Comparison of ENCODE assay signal across 26 mouse cellular contexts in genomic region chr6:120309787-120310186, GRCm38 (mm10). TPM values are rescaled to one million over a fixed set of nuclear protein-coding genes. Genes with fewer than 3 reads are reported as not detected.
DNase-seq lines count a peak whose midpoint lies in the region; ATAC-seq and TF ChIP-seq lines count a peak whose summit lies in the region.
"Had no signal": no experiment of that assay in that cellular context is flagged by ENCODE, and none has a peak within 500 bp of the region (broad histone marks: within the 10 kb centered on the region; RNA-seq: fewer than 3 reads in every experiment).

No protein-coding gene starts in this region.

- H3K27ac ChIP-seq in heart, embryonic 13.5 days (replicated peaks) = peak overlapping the region; percentile 51
- H3K27ac ChIP-seq in intestine, postnatal 0 days (ENCODE audit: low read depth, low read length) = no peak overlapping the region
- H3K27ac ChIP-seq: gastrocnemius, adult 2 months; hindbrain, embryonic 15.5 days; limb, embryonic 13.5 days; liver, embryonic 15.5 days; midbrain, embryonic 10.5 days had no signal

- intact Hi-C loops in left cerebral cortex, postnatal 10 days (cut with DNase I) = no loop called here

- ATAC-seq in heart, embryonic 13.5 days (ENCODE audit: extremely low read depth, insufficient number of reproducible peaks, low FRiP score, low TSS enrichment) = no peak; the same call in 1 of the 2 replicates
- peak; percentile 51; the same call in 1 of the 2 replicates for ATAC-seq in erythroblast, adult 5-6 weeks (replicated peaks; ENCODE audit: low FRiP score, poor library complexity, severe bottlenecking)
- ATAC-seq in intestine, postnatal 0 days = 0 out of 2 replicates have a peak, but pooled peaks have one; percentile 49
- ATAC-seq: forebrain, embryonic 14.5 days; midbrain, embryonic 16.5 days had no signal

- peak overlapping the region; percentile 48 for H3K4me2 ChIP-seq in heart, embryonic 13.5 days
- no peak overlapping the region for H3K4me2 ChIP-seq in intestine, postnatal 0 days (replicated peaks; ENCODE audit: low read depth)
- H3K4me2 ChIP-seq: hindbrain, embryonic 15.5 days; limb, embryonic 13.5 days; liver, embryonic 15.5 days had no signal

- H3K27me3 ChIP-seq in heart, embryonic 13.5 days (replicated peaks) = peaks cover 9% of the 10 kb centered on the region; the same call in 1 of the 2 replicates
- H3K27me3 ChIP-seq in intestine, postnatal 0 days (replicated peaks; ENCODE audit: control insufficient read depth, insufficient read depth, low read length) = no peaks in the 10 kb centered on the region
- H3K27me3 ChIP-seq: hindbrain, embryonic 15.5 days; limb, embryonic 13.5 days; liver, embryonic 15.5 days had no signal

- 28% methylated on average over 3 of the region's 3 CpGs for WGBS in heart, embryonic 13.5 days
- WGBS in intestine, postnatal 0 days = 42% methylated on average over 3 of the region's 3 CpGs

- peaks cover 28% of the 10 kb centered on the region for H3K4me1 ChIP-seq in heart, embryonic 13.5 days
- no peaks in the 10 kb centered on the region for H3K4me1 ChIP-seq in intestine, postnatal 0 days (replicated peaks; ENCODE audit: control insufficient read depth, insufficient read depth, low read length)
- H3K4me1 ChIP-seq: hindbrain, embryonic 15.5 days; limb, embryonic 13.5 days; liver, embryonic 15.5 days had no signal

- H3K36me3 ChIP-seq in heart, embryonic 13.5 days = no peaks in the 10 kb centered on the region
- H3K36me3 ChIP-seq in intestine, postnatal 0 days (ENCODE audit: control insufficient read depth, insufficient read depth) = no peaks in the 10 kb centered on the region
- H3K36me3 ChIP-seq: hindbrain, embryonic 15.5 days; limb, embryonic 13.5 days; liver, embryonic 15.5 days; midbrain, embryonic 10.5 days had no signal

- H3K9ac ChIP-seq in heart, embryonic 13.5 days = no peak overlapping the region
- no peak overlapping the region for H3K9ac ChIP-seq in intestine, postnatal 0 days (ENCODE audit: low read depth, low read length)
- H3K9ac ChIP-seq: hindbrain, embryonic 15.5 days; limb, embryonic 13.5 days; liver, embryonic 15.5 days had no signal

- DNase-seq in heart, adult 8-10 months (ENCODE audit: low spot score) = no peak
- DNase-seq in kidney, adult 9 months = peak; percentile 29
- no peak for DNase-seq in kidney, postnatal 10 days
- no peak for DNase-seq in left cerebral cortex, postnatal 10 days (ENCODE audit: extremely low spot score in 1 of 2, low spot score in 2 of 2)
- DNase-seq in ovary, postnatal 36 days (ENCODE audit: low spot score) = no peak
- DNase-seq: adrenal gland, postnatal 36 days; cerebellum, adult 9-10 months; gastrocnemius, adult 2 months; right cerebral cortex, postnatal 14 days; spleen, adult 18-20 months; thymus, postnatal 25 days had no signal

- H3K9me3 ChIP-seq in heart, embryonic 13.5 days = no peaks in the 10 kb centered on the region
- H3K9me3 ChIP-seq in intestine, postnatal 0 days (ENCODE audit: control insufficient read depth) = no peaks in the 10 kb centered on the region
- H3K9me3 ChIP-seq: hindbrain, embryonic 15.5 days; limb, embryonic 13.5 days; liver, embryonic 15.5 days; midbrain, embryonic 10.5 days had no signal

- 0 out of 2 replicates have a peak overlapping the region, but pooled peaks have one; percentile 6 for H3K4me3 ChIP-seq in heart, embryonic 13.5 days
- no peak overlapping the region for H3K4me3 ChIP-seq in intestine, postnatal 0 days (ENCODE audit: low read depth, low read length)
- H3K4me3 ChIP-seq: gastrocnemius, adult 2 months; hindbrain, embryonic 15.5 days; limb, embryonic 13.5 days; liver, embryonic 15.5 days; midbrain, embryonic 10.5 days; myocyte had no signal

- TF ChIP-seq CTCF in intestine, postnatal 0 days (IDR thresholded peaks at IDR 0.05; ENCODE audit: low read depth) = no peak

RNA-seq across cellular contexts. Expression of gene B4galnt3, which starts 15.4 kb away (rescaled TPM):
- polyA plus RNA-seq in heart, embryonic 13.5 days (2015; fragmentation: Nextera tagmentation; extraction: Ambion mirVana) = 0.31 and 0.37 TPM in 2 replicates
- total RNA-seq in heart, adult 8-10 months (2022) = under 1 TPM; 0.09 to 0.47 (median 0.18) TPM
- 0.42 and 0.58 TPM in 2 replicates for total RNA-seq in erythroblast, adult 5-6 weeks (2015; ENCODE audit: low replicate concordance)
- 0.26 and 0.70 TPM in 2 replicates for total RNA-seq in erythroblast, adult 5-6 weeks (2017; ENCODE audit: low replicate concordance)
- polyA plus RNA-seq in intestine, postnatal 0 days (2015; fragmentation: Nextera tagmentation; extraction: Ambion mirVana) = 0.95 and 1.1 TPM in 2 replicates
- total RNA-seq in left cerebral cortex, postnatal 10 days (2021) = under 1 TPM; 0.30 to 0.32 TPM
- total RNA-seq: hematopoietic stem cell, adult 5-6 weeks had no signal
- polyA plus RNA-seq: forebrain, embryonic 14.5 days had no signal

RNA-seq across cellular contexts. Expression of gene D330020A13Rik, which starts 15.6 kb away (rescaled TPM):
- 0.23 TPM in 1 of 2 replicates, not detected in the other for polyA plus RNA-seq in heart, embryonic 13.5 days (2015; fragmentation: Nextera tagmentation; extraction: Ambion mirVana)
- total RNA-seq in heart, adult 8-10 months (2022) = not detected
- not detected in 2 replicates for total RNA-seq in erythroblast, adult 5-6 weeks (2015; ENCODE audit: low replicate concordance)
- not detected in 2 replicates for total RNA-seq in erythroblast, adult 5-6 weeks (2017; ENCODE audit: low replicate concordance)
- 0.18 and 0.34 TPM in 2 replicates for polyA plus RNA-seq in intestine, postnatal 0 days (2015; fragmentation: Nextera tagmentation; extraction: Ambion mirVana)
- not detected for total RNA-seq in left cerebral cortex, postnatal 10 days (2021)
- total RNA-seq: gastrocnemius, adult 2 months; hematopoietic stem cell, adult 5-6 weeks had no signal
- polyA plus RNA-seq: forebrain, embryonic 14.5 days; gonadal fat pad, adult 2 months; intestine, embryonic 14.5 days; liver, embryonic 15.5 days; lung, embryonic 16.5 days; midbrain, embryonic 10.5 days; midbrain, embryonic 16.5 days; neural tube, embryonic 14.5 days had no signal

RNA-seq across cellular contexts. Expression of gene Kdm5a, which starts 54.1 kb away (rescaled TPM):
- 28.8 and 29.4 TPM in 2 replicates for polyA plus RNA-seq in heart, embryonic 13.5 days (2015; fragmentation: Nextera tagmentation; extraction: Ambion mirVana)
- total RNA-seq in heart, adult 8-10 months (2022) = 10 to 100 TPM; 24.9 to 31.2 (median 30.9) TPM
- 29.2 and 34.5 TPM in 2 replicates for total RNA-seq in erythroblast, adult 5-6 weeks (2015; ENCODE audit: low replicate concordance)
- 130 and 136 TPM in 2 replicates for total RNA-seq in erythroblast, adult 5-6 weeks (2017; ENCODE audit: low replicate concordance)
- 20.2 and 23.2 TPM in 2 replicates for polyA plus RNA-seq in intestine, postnatal 0 days (2015; fragmentation: Nextera tagmentation; extraction: Ambion mirVana)
- total RNA-seq in left cerebral cortex, postnatal 10 days (2021) = 10 to 100 TPM; 29.1 to 31.2 TPM

RNA-seq across cellular contexts. Expression of gene Ccdc77, which starts 54.4 kb away (rescaled TPM):
- polyA plus RNA-seq in heart, embryonic 13.5 days (2015; fragmentation: Nextera tagmentation; extraction: Ambion mirVana) = 17.5 and 20.2 TPM in 2 replicates
- total RNA-seq in heart, adult 8-10 months (2022) = 1 to 10 TPM; 2.9 to 4.7 (median 4.0) TPM
- 61.3 and 87.4 TPM in 2 replicates for total RNA-seq in erythroblast, adult 5-6 weeks (2015; ENCODE audit: low replicate concordance)
- 173 and 201 TPM in 2 replicates for total RNA-seq in erythroblast, adult 5-6 weeks (2017; ENCODE audit: low replicate concordance)
- polyA plus RNA-seq in intestine, postnatal 0 days (2015; fragmentation: Nextera tagmentation; extraction: Ambion mirVana) = 7.2 and 9.9 TPM in 2 replicates
- 1 to 10 TPM; 4.6 to 7.7 TPM for total RNA-seq in left cerebral cortex, postnatal 10 days (2021)
